Mouse (Mus musculus): Measurements from ENCODE around the gene Fbxl5. TPM values are rescaled to one million over a fixed set of nuclear protein-coding genes. Genes with fewer than 3 reads are reported as not detected.
A peak's percentile ranks its signal among the peaks of the same experiment; 100 is the strongest.

Fbxl5 gene
- 64.5 and 66.6 TPM in 2 replicates for polyA plus RNA-seq (2015; fragmentation: Nextera tagmentation; extraction: Ambion mirVana)

GRCm38 (mm10) chr5:43821538-43821937 lies at the start of gene Fbxl5:
Fbxl5 (minus strand) TSS chr5:43821638.
- Histone ChIP-seq H3K36me3 (ENCODE audit: insufficient read depth, low read length) (no peaks in the 10 kb centered on the region), H3K27ac (ENCODE audit: low read length) (no peak within 1 kb of the TSS), H3K27me3 (ENCODE audit: insufficient read depth, low read length) (no peaks in the 10 kb centered on the region), H3K9ac (replicated peaks; ENCODE audit: low read length) (no peak within 1 kb of the TSS), H3K4me2 (replicated peaks; ENCODE audit: low read depth, low read length) (no peak within 1 kb of the TSS), H3K4me3 (ENCODE audit: low read length) (no peak within 1 kb of the TSS), H3K9me3 (ENCODE audit: low read length) (no peaks in the 10 kb centered on the region), H3K4me1 (ENCODE audit: insufficient read depth, low read length) (no peaks in the 10 kb centered on the region)
- no peak for ATAC-seq (ENCODE audit: low FRiP score, low TSS enrichment)
- 86% methylated on average over 19 of the region's 19 CpGs for WGBS

- Histone ChIP-seq H3K4me2 (replicated peaks; ENCODE audit: low read depth, low read length) (peak overlapping the region; percentile 75), H3K27me3 (ENCODE audit: insufficient read depth, low read length) (no peaks in the 10 kb centered on the region), H3K9me3 (ENCODE audit: low read length) (no peaks in the 10 kb centered on the region), H3K4me3 (ENCODE audit: low read length) (peak overlapping the region; percentile 56), H3K9ac (replicated peaks; ENCODE audit: low read length) (peak overlapping the region; percentile 73), H3K36me3 (ENCODE audit: insufficient read depth, low read length) (no peaks in the 10 kb centered on the region), H3K4me1 (ENCODE audit: insufficient read depth, low read length) (peaks cover 4% of the 10 kb centered on the region; the same call in 1 of the 2 replicates), H3K27ac (ENCODE audit: low read length) (peak overlapping the region; percentile 78)
- peak; percentile 70 for ATAC-seq (ENCODE audit: low FRiP score, low TSS enrichment)
- WGBS: 4% methylated on average over 28 of the region's 28 CpGs
These were observed 47.5 kb upstream of the Fbxl5 start for GRCm38 (mm10) chr5:43868711-43869600.

GRCm38 (mm10) chr5:43868253-43868652 lies 46.8 kb upstream of the Fbxl5 start, which contains the start of gene Cd38:
Cd38 (plus strand) TSS chr5:43868553.
- Histone ChIP-seq H3K4me1 (ENCODE audit: insufficient read depth, low read length) (peaks cover 4% of the 10 kb centered on the region; the same call in 1 of the 2 replicates), H3K36me3 (ENCODE audit: insufficient read depth, low read length) (no peaks in the 10 kb centered on the region), H3K27me3 (ENCODE audit: insufficient read depth, low read length) (no peaks in the 10 kb centered on the region), H3K9me3 (ENCODE audit: low read length) (no peaks in the 10 kb centered on the region), H3K9ac (replicated peaks; ENCODE audit: low read length) (peak within 1 kb of the TSS; percentile 73), H3K27ac (ENCODE audit: low read length) (peak within 1 kb of the TSS; percentile 78), H3K4me3 (ENCODE audit: low read length) (peak within 1 kb of the TSS; percentile 56), H3K4me2 (replicated peaks; ENCODE audit: low read depth, low read length) (peak within 1 kb of the TSS; percentile 75)
- peak; percentile 7; the same call in 1 of the 2 replicates for ATAC-seq (ENCODE audit: low FRiP score, low TSS enrichment)

GRCm38 (mm10) chr5:43865316-43865715 lies 43.9 kb upstream of the Fbxl5 start:
- no peaks in the 10 kb centered on the region for H3K27me3 ChIP-seq (ENCODE audit: insufficient read depth, low read length)
- H3K9me3 ChIP-seq (ENCODE audit: low read length): no peaks in the 10 kb centered on the region
- WGBS: 73% methylated on average over 2 of the region's 2 CpGs
- H3K36me3 ChIP-seq (ENCODE audit: insufficient read depth, low read length): no peaks in the 10 kb centered on the region
- no peak overlapping the region for H3K4me2 ChIP-seq (replicated peaks; ENCODE audit: low read depth, low read length)
- H3K4me1 ChIP-seq (ENCODE audit: insufficient read depth, low read length): peaks cover 4% of the 10 kb centered on the region; the same call in 1 of the 2 replicates
- H3K27ac ChIP-seq (ENCODE audit: low read length): peak overlapping the region; percentile 11; the same call in 1 of the 2 replicates
- no peak for ATAC-seq (ENCODE audit: low FRiP score, low TSS enrichment)
- H3K9ac ChIP-seq (replicated peaks; ENCODE audit: low read length): no peak overlapping the region
- H3K4me3 ChIP-seq (ENCODE audit: low read length): no peak overlapping the region

- no peaks in the 10 kb centered on the region for H3K36me3 ChIP-seq (ENCODE audit: insufficient read depth, low read length)
- H3K9me3 ChIP-seq (ENCODE audit: low read length): no peaks in the 10 kb centered on the region
- H3K27ac ChIP-seq (ENCODE audit: low read length): no peak overlapping the region
- no peak overlapping the region for H3K4me3 ChIP-seq (ENCODE audit: low read length)
- WGBS: 72% methylated on average over 6 of the region's 6 CpGs
- H3K27me3 ChIP-seq (ENCODE audit: insufficient read depth, low read length): no peaks in the 10 kb centered on the region
- H3K4me2 ChIP-seq (replicated peaks; ENCODE audit: low read depth, low read length): no peak overlapping the region
- H3K4me1 ChIP-seq (ENCODE audit: insufficient read depth, low read length): no peaks in the 10 kb centered on the region
- no peak overlapping the region for H3K9ac ChIP-seq (replicated peaks; ENCODE audit: low read length)
- ATAC-seq (ENCODE audit: low FRiP score, low TSS enrichment): no peak
These were observed 42.2 kb upstream of the Fbxl5 start for GRCm38 (mm10) chr5:43863642-43864041.

- no peaks in the 10 kb centered on the region for H3K36me3 ChIP-seq (ENCODE audit: insufficient read depth, low read length)
- no peaks in the 10 kb centered on the region for H3K27me3 ChIP-seq (ENCODE audit: insufficient read depth, low read length)
- ATAC-seq (ENCODE audit: low FRiP score, low TSS enrichment): no peak
- H3K9ac ChIP-seq (replicated peaks; ENCODE audit: low read length): no peak overlapping the region
- no peaks in the 10 kb centered on the region for H3K4me1 ChIP-seq (ENCODE audit: insufficient read depth, low read length)
- H3K4me3 ChIP-seq (ENCODE audit: low read length): no peak overlapping the region
- 63% methylated on average over 5 of the region's 5 CpGs for WGBS
- H3K4me2 ChIP-seq (replicated peaks; ENCODE audit: low read depth, low read length): no peak overlapping the region
- 0 out of 2 replicates have a peak, but pooled peaks cover 5% of the 10 kb centered on the region for H3K9me3 ChIP-seq (ENCODE audit: low read length)
- no peak overlapping the region for H3K27ac ChIP-seq (ENCODE audit: low read length)
These were observed 39.4 kb upstream of the Fbxl5 start for GRCm38 (mm10) chr5:43860670-43861431.

- Histone ChIP-seq H3K36me3 (ENCODE audit: insufficient read depth, low read length) (no peaks in the 10 kb centered on the region), H3K4me2 (replicated peaks; ENCODE audit: low read depth, low read length) (no peak overlapping the region), H3K27ac (ENCODE audit: low read length) (no peak overlapping the region), H3K9ac (replicated peaks; ENCODE audit: low read length) (no peak overlapping the region), H3K27me3 (ENCODE audit: insufficient read depth, low read length) (no peaks in the 10 kb centered on the region), H3K4me1 (ENCODE audit: insufficient read depth, low read length) (no peaks in the 10 kb centered on the region), H3K4me3 (ENCODE audit: low read length) (no peak overlapping the region), H3K9me3 (ENCODE audit: low read length) (0 out of 2 replicates have a peak, but pooled peaks cover 5% of the 10 kb centered on the region)
- ATAC-seq (ENCODE audit: low FRiP score, low TSS enrichment): no peak
- WGBS: 92% methylated on average over 5 of the region's 5 CpGs
These were observed 38.7 kb upstream of the Fbxl5 start for GRCm38 (mm10) chr5:43860096-43860495.

- Histone ChIP-seq H3K9ac (replicated peaks; ENCODE audit: low read length) (no peak overlapping the region), H3K36me3 (ENCODE audit: insufficient read depth, low read length) (no peaks in the 10 kb centered on the region), H3K9me3 (ENCODE audit: low read length) (0 out of 2 replicates have a peak, but pooled peaks cover 5% of the 10 kb centered on the region), H3K27me3 (ENCODE audit: insufficient read depth, low read length) (no peaks in the 10 kb centered on the region), H3K4me1 (ENCODE audit: insufficient read depth, low read length) (0 out of 2 replicates have a peak, but pooled peaks cover 4% of the 10 kb centered on the region), H3K4me3 (ENCODE audit: low read length) (no peak overlapping the region), H3K4me2 (replicated peaks; ENCODE audit: low read depth, low read length) (no peak overlapping the region), H3K27ac (ENCODE audit: low read length) (no peak overlapping the region)
- ATAC-seq (ENCODE audit: low FRiP score, low TSS enrichment): no peak
- WGBS: 90% methylated on average over 8 of the region's 8 CpGs
These were observed 38.2 kb upstream of the Fbxl5 start for GRCm38 (mm10) chr5:43859663-43860062.

GRCm38 (mm10) chr5:43855769-43856168 lies 34.3 kb upstream of the Fbxl5 start:
- H3K36me3 ChIP-seq (ENCODE audit: insufficient read depth, low read length): no peaks in the 10 kb centered on the region
- no peak; the same call in 1 of the 2 replicates for ATAC-seq (ENCODE audit: low FRiP score, low TSS enrichment)
- 36% methylated on average over 2 of the region's 2 CpGs for WGBS

More at GRCm38 (mm10) chr5:43855769-43856168, 34.3 kb upstream of the Fbxl5 start:
- H3K4me3 ChIP-seq (ENCODE audit: low read length): no peak overlapping the region
- H3K27me3 ChIP-seq (ENCODE audit: insufficient read depth, low read length): no peaks in the 10 kb centered on the region
- 0 out of 2 replicates have a peak, but pooled peaks cover 4% of the 10 kb centered on the region for H3K4me1 ChIP-seq (ENCODE audit: insufficient read depth, low read length)
- no peak overlapping the region; the same call in 1 of the 2 replicates for H3K27ac ChIP-seq (ENCODE audit: low read length)
- 0 out of 2 replicates have a peak, but pooled peaks cover 5% of the 10 kb centered on the region for H3K9me3 ChIP-seq (ENCODE audit: low read length)
- H3K9ac ChIP-seq (replicated peaks; ENCODE audit: low read length): no peak overlapping the region
- no peak overlapping the region for H3K4me2 ChIP-seq (replicated peaks; ENCODE audit: low read depth, low read length)

All from kidney, embryonic 16.5 days (tissue).